18 mouse cellular contexts compared by ENCODE assay signal in the genomic region with DNA sequence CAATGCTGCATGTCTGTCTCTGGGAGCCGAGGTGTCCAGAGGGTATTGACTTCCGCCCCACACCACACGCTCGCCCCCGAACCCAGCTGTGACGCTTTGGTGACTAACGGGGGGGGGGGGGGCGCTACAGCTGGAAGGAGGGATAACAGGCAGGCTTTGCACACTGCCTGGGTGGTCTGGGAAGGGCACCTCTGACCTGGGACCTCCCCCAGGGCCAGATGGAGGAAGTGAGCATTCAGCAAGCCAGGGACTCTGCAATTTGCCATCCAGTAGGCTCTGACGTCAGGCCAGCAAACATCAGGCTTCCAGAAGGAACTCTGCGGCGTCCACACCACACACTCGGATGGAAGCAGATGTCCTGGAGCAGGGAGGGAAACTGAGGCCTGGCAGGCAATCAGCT. TPM values are rescaled to one million over a fixed set of nuclear protein-coding genes. Genes with fewer than 3 reads are reported as not detected.
DNase-seq lines count a peak whose midpoint lies in the region; ATAC-seq and TF ChIP-seq lines count a peak whose summit lies in the region.
"Had no signal": no experiment of that assay in that cellular context is flagged by ENCODE, and none has a peak within 500 bp of the region (broad histone marks: within the 10 kb centered on the region; RNA-seq: fewer than 3 reads in every experiment).

No protein-coding gene starts in this region.

- peak overlapping the region; percentile 31 for H3K27ac ChIP-seq in heart, embryonic 10.5 days
- H3K27ac ChIP-seq in heart, embryonic 11.5 days (ENCODE audit: low read depth, low read length): no peak overlapping the region
- H3K27ac ChIP-seq in lung, embryonic 14.5 days (ENCODE audit: low read depth): no peak overlapping the region
- no peak overlapping the region for H3K27ac ChIP-seq in embryonic facial prominence, embryonic 11.5 days (replicated peaks; ENCODE audit: low read depth, low read length)
- no peak overlapping the region for H3K27ac ChIP-seq in stomach, embryonic 15.5 days
- H3K27ac ChIP-seq: forebrain, embryonic 10.5 days; heart, embryonic 13.5 days; layer of hippocampus, adult 2 months; liver, embryonic 13.5 days; midbrain, embryonic 15.5 days had no signal

- H3K4me1 ChIP-seq in heart, embryonic 10.5 days: peaks cover 56% of the 10 kb centered on the region
- peaks cover 15% of the 10 kb centered on the region for H3K4me1 ChIP-seq in heart, embryonic 11.5 days (ENCODE audit: control insufficient read depth, insufficient read depth, low read length)
- H3K4me1 ChIP-seq in lung, embryonic 14.5 days (ENCODE audit: insufficient read depth): no peaks in the 10 kb centered on the region
- H3K4me1 ChIP-seq in embryonic facial prominence, embryonic 11.5 days (ENCODE audit: control insufficient read depth, insufficient read depth, low read length): peaks cover 5% of the 10 kb centered on the region
- peaks cover 7% of the 10 kb centered on the region; the same call in 1 of the 2 replicates for H3K4me1 ChIP-seq in stomach, embryonic 15.5 days
- H3K4me1 ChIP-seq: midbrain, embryonic 15.5 days had no signal

- DNase-seq in heart, embryonic 10.5 days (ENCODE audit: low spot score): no peak
- peak; percentile 64 for DNase-seq in lung, embryonic 14.5 days
- no peak for DNase-seq in lung, postnatal 36 days
- peak; percentile 64 for DNase-seq in embryonic facial prominence, embryonic 11.5 days (ENCODE audit: low spot score)
- no peak for DNase-seq in layer of hippocampus, postnatal 10 days (ENCODE audit: low spot score in 2 of 2)
- DNase-seq in right cerebral cortex, adult 2 months (ENCODE audit: low spot score in 2 of 2): no peak
- DNase-seq: cerebellum, postnatal 10 days; gastrocnemius, postnatal 36 days; liver, embryonic 13.5 days; thymus, adult 2 months had no signal

- no peak for ATAC-seq in heart, embryonic 11.5 days (replicated peaks; ENCODE audit: insufficient number of reproducible peaks, low FRiP score, low TSS enrichment)
- ATAC-seq in lung, embryonic 14.5 days (ENCODE audit: insufficient read depth): peak; percentile 63
- ATAC-seq in embryonic facial prominence, embryonic 11.5 days (replicated peaks; ENCODE audit: insufficient number of reproducible peaks, low FRiP score, low TSS enrichment, low read depth): 0 out of 2 replicates have a peak, but pooled peaks have one; percentile 45
- ATAC-seq in stomach, embryonic 15.5 days (ENCODE audit: insufficient read depth, low FRiP score, low read depth): 0 out of 2 replicates have a peak, but pooled peaks have one; percentile 14
- ATAC-seq: midbrain, embryonic 15.5 days had no signal

- H3K36me3 ChIP-seq in heart, embryonic 10.5 days: peaks cover 47% of the 10 kb centered on the region
- no peaks in the 10 kb centered on the region; the same call in 1 of the 2 replicates for H3K36me3 ChIP-seq in heart, embryonic 11.5 days (ENCODE audit: control insufficient read depth, insufficient read depth, low read length)
- no peaks in the 10 kb centered on the region for H3K36me3 ChIP-seq in lung, embryonic 14.5 days (ENCODE audit: insufficient read depth)
- H3K36me3 ChIP-seq in embryonic facial prominence, embryonic 11.5 days (replicated peaks; ENCODE audit: control insufficient read depth, insufficient read depth, low read depth, low read length): no peaks in the 10 kb centered on the region
- H3K36me3 ChIP-seq in stomach, embryonic 15.5 days: no peaks in the 10 kb centered on the region
- H3K36me3 ChIP-seq: liver, embryonic 13.5 days; midbrain, embryonic 15.5 days had no signal

- no peaks in the 10 kb centered on the region for H3K27me3 ChIP-seq in heart, embryonic 10.5 days (ENCODE audit: insufficient read depth, poor library complexity, severe bottlenecking)
- no peaks in the 10 kb centered on the region for H3K27me3 ChIP-seq in heart, embryonic 11.5 days (ENCODE audit: control insufficient read depth, insufficient read depth, low read length)
- H3K27me3 ChIP-seq in lung, embryonic 14.5 days (ENCODE audit: insufficient read depth, low read length): no peaks in the 10 kb centered on the region
- no peaks in the 10 kb centered on the region for H3K27me3 ChIP-seq in embryonic facial prominence, embryonic 11.5 days (ENCODE audit: control insufficient read depth, insufficient read depth, low read length)
- no peaks in the 10 kb centered on the region for H3K27me3 ChIP-seq in stomach, embryonic 15.5 days (replicated peaks)
- H3K27me3 ChIP-seq: CH12.LX; heart, embryonic 13.5 days; liver, embryonic 13.5 days; midbrain, embryonic 15.5 days had no signal

- no peak for TF ChIP-seq CTCF in lung, embryonic 14.5 days (IDR thresholded peaks at IDR 0.05; ENCODE audit: low read depth)

- no peak overlapping the region for H3K4me3 ChIP-seq in heart, embryonic 10.5 days
- no peak overlapping the region for H3K4me3 ChIP-seq in heart, embryonic 11.5 days (ENCODE audit: low read depth, low read length)
- no peak overlapping the region for H3K4me3 ChIP-seq in lung, embryonic 14.5 days (ENCODE audit: low read depth, low read length)
- no peak overlapping the region for H3K4me3 ChIP-seq in embryonic facial prominence, embryonic 11.5 days (ENCODE audit: low read depth, low read length)
- no peak overlapping the region for H3K4me3 ChIP-seq in stomach, embryonic 15.5 days (replicated peaks)
- H3K4me3 ChIP-seq: forebrain, embryonic 10.5 days; heart, embryonic 13.5 days; layer of hippocampus, adult 2 months; liver, embryonic 13.5 days; midbrain, embryonic 15.5 days had no signal

- no peak overlapping the region for H3K4me2 ChIP-seq in heart, embryonic 11.5 days
- no peak overlapping the region for H3K4me2 ChIP-seq in lung, embryonic 14.5 days
- H3K4me2 ChIP-seq in embryonic facial prominence, embryonic 11.5 days (ENCODE audit: low read depth, low read length): no peak overlapping the region
- no peak overlapping the region for H3K4me2 ChIP-seq in stomach, embryonic 15.5 days
- H3K4me2 ChIP-seq: heart, embryonic 13.5 days; liver, embryonic 13.5 days; midbrain, embryonic 15.5 days had no signal

- no peak overlapping the region for H3K9ac ChIP-seq in heart, embryonic 11.5 days (ENCODE audit: low read depth, low read length)
- no peak overlapping the region for H3K9ac ChIP-seq in lung, embryonic 14.5 days
- no peak overlapping the region; the same call in 1 of the 2 replicates for H3K9ac ChIP-seq in embryonic facial prominence, embryonic 11.5 days (replicated peaks; ENCODE audit: low read length)
- no peak overlapping the region for H3K9ac ChIP-seq in stomach, embryonic 15.5 days
- H3K9ac ChIP-seq: heart, embryonic 13.5 days; liver, embryonic 13.5 days; midbrain, embryonic 15.5 days had no signal

- 55% methylated on average over 12 of the region's 12 CpGs for WGBS in heart, embryonic 10.5 days
- WGBS in heart, embryonic 11.5 days (ENCODE audit: insufficient replicate concordance): 55% methylated on average over 11 of the region's 12 CpGs
- 37% methylated on average over 12 of the region's 12 CpGs for WGBS in lung, embryonic 14.5 days
- WGBS in embryonic facial prominence, embryonic 11.5 days: 24% methylated on average over 12 of the region's 12 CpGs
- WGBS in stomach, embryonic 15.5 days: 48% methylated on average over 12 of the region's 12 CpGs

- H3K9me3 ChIP-seq in heart, embryonic 10.5 days: no peaks in the 10 kb centered on the region
- no peaks in the 10 kb centered on the region for H3K9me3 ChIP-seq in heart, embryonic 11.5 days (replicated peaks; ENCODE audit: control insufficient read depth, low read length)
- no peaks in the 10 kb centered on the region for H3K9me3 ChIP-seq in lung, embryonic 14.5 days (ENCODE audit: low read depth, low read length)
- H3K9me3 ChIP-seq in embryonic facial prominence, embryonic 11.5 days (replicated peaks; ENCODE audit: control insufficient read depth, low read length): no peaks in the 10 kb centered on the region
- no peaks in the 10 kb centered on the region for H3K9me3 ChIP-seq in stomach, embryonic 15.5 days
- H3K9me3 ChIP-seq: forebrain, embryonic 10.5 days; heart, embryonic 13.5 days; liver, embryonic 13.5 days; midbrain, embryonic 15.5 days had no signal

RNA-seq across cellular contexts. Expression of a gene that starts 52.0 kb away (rescaled TPM):
- polyA plus RNA-seq in heart, embryonic 10.5 days (2016; fragmentation: Nextera tagmentation; extraction: Ambion mirVana): 49.5 and 70.0 TPM in 2 replicates
- polyA plus RNA-seq in heart, embryonic 11.5 days (2014; fragmentation: Nextera tagmentation; extraction: Ambion mirVana): 66.2 and 81.8 TPM in 2 replicates
- polyA plus RNA-seq in lung, embryonic 14.5 days (2014; fragmentation: Nextera tagmentation; extraction: Ambion mirVana): 9.6 and 10.7 TPM in 2 replicates
- polyA plus RNA-seq in embryonic facial prominence, embryonic 11.5 days (2014; fragmentation: Nextera tagmentation; extraction: Ambion mirVana): 26.2 and 26.6 TPM in 2 replicates
- polyA plus RNA-seq in stomach, embryonic 15.5 days (2015; fragmentation: Nextera tagmentation; extraction: Ambion mirVana): 22.9 and 27.1 TPM in 2 replicates
- total RNA-seq in layer of hippocampus, postnatal 10 days (2021): 10 to 100 TPM in 1 of 2 experiments, 1 to 10 TPM in 1; 8.1 to 11.5 TPM
- total RNA-seq: megakaryocyte progenitor cell, adult 5-6 weeks had no signal

Comparison
In these comparisons a context has a peak if more than half of its experiments do, and no peak if none do; other contexts are left out.
1. DNase-seq: peak in lung, embryonic 14.5 days (single experiment) and embryonic facial prominence, embryonic 11.5 days (single experiment); none in heart, embryonic 10.5 days (single experiment), lung, postnatal 36 days (single experiment), layer of hippocampus, postnatal 10 days (0 of 2) and right cerebral cortex, adult 2 months (0 of 2).